Mouse (Mus musculus) gonadal fat pad, adult 2 months (tissue): ENCODE measurements around the gene Nr2c1. TPM values are rescaled to one million over a fixed set of nuclear protein-coding genes. Genes with fewer than 3 reads are reported as not detected.

ENCODE experiments used
- DNase-seq: peaks from one replicate; pipeline ENCODE4 v3.0.0-alpha.2; 2012; ENCODE audit warnings: low read depth
- polyA plus RNA-seq: library from polyadenylated mRNA; depleted of rRNA; stranded (reverse); fragments of >200 nt; gene quantifications from 2 replicates; pipeline ENCODE4 v1.2.3, GENCODE M21; 2012

Gene Nr2c1
- polyA plus RNA-seq, 1 experiment, result 6.2 TPM

DNA sequence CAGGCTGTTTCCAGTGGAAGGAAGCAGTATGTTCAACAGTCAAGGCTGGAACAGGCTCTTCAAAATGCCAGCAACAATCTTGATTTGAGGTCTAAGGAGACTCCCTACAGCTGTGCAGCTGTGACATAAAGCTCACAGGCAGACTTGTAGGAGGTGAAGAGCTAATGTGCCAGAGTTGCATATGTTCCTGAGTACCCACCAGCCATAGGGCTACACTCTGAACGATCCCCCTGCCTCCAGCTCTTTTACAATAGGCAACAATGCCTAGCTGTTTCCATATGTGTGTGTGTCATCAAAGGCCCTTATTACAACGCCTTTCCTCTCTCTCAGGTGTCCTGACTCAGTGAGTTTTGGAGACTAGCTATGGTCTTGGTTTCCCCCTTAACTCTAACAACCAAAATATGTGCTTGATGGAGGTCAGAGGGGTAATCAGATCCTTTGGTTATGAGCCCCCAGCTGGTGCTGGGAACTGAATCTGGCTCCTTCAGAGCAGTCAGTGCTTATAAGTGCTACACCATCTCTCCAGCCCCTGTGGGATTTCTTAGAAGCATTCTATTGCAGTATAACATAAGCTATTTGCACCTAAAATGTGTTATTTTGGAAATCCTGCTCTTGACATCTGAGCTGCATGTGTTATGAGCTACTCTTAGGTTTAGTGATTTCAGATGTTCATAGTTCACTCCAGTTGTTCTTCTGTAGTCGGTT is 7.4 kb upstream of the Nr2c1 start:
- DNase-seq, result no peak

DNA sequence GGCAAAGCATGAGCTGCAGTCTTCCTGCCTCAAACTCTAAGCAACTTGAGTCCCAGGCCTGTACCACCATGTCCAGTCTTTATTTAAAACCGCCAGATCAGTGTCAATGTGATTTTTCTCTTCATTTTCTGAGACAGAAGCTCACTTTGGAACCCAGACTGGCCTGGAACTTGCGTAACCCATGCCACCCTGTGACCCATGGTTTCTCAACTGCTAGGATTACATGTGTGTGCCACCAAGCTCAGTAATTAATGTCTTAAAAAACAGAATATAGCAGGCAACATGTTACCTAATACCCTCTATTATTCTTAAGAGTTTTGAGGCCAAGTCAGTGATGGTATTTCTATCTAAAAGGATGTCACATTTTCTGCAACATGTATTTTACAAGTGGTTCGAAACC is 5.4 kb upstream of the Nr2c1 start:
- no peak for DNase-seq

DNA sequence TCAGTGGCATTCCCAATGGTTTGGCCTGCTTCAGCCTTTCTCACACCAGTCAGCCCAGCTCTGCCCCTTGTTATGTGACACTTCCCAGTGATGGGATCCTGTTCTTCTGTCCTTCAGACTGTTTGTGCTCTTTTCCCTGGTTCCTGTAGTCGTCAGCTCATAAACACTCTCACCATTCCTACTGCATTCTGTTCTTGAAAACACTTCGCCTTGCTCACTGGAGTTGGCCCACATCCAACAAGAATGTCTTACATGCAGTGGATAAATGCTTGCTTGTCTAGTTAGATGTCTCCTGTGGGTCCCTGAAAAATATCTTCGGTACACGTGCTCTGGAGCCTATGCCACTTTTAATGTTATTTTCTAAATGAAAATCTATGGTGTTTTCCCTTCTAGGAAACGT is 3.2 kb upstream of the Nr2c1 start:
- DNase-seq, result no peak

DNA sequence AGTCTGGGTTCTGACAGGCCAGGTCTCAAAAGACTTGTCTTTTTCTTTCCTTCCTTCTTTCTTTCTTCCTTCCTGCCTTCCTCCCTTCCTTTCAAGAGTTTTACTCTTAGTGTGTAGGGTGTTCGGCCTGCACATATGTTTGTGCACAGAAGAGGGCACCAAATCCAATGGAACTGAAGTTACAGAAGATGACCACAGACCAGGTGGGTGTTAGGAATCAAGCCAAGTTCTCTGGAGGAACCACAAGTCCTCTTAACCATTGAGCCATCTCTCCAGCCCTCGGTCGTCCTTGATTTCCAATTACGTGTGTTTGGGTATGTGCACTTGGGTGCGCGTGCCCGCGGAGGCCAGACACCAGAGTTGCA is 450 bp upstream of the Nr2c1 start:
- no peak for DNase-seq

DNA sequence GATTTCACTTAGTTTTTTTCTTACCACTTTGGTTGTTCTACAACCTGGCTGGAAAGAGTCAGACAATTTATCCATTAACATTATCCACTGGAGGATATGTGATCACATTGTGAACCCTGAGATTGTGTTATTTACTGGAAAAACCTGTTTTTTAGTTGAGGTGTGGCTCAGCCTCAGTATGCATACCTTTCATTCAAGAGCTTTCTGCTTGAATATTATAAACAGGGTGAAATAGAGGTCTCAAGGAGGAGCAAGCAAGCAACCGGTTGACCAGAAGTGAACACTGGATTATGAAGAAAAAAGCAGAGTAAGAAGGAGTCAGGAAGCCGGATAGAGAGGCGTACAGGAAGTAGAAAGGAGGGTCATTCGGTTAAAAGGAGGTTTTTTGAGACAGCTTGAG is 3.7 kb downstream of the Nr2c1 start:
- no peak for DNase-seq

DNA sequence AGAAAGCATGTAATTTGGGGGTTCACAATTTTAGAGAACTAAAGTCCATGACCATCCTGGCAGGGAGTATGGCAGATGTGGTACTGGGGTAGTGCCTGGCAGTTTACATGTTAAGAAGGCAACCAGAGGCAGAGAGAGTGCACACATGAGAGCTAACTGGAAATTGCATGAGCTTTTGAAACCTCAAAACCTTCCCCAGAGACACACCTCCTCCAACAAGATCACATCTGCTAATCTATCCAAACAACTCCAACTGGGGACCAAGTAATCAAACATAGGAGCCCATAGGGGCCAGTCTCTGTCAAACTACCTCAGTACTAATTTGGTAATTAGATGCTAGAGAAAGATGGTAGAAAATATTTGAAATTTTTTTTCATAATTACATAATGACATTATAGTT is 6.0 kb downstream of the Nr2c1 start:
- no peak for DNase-seq

DNA sequence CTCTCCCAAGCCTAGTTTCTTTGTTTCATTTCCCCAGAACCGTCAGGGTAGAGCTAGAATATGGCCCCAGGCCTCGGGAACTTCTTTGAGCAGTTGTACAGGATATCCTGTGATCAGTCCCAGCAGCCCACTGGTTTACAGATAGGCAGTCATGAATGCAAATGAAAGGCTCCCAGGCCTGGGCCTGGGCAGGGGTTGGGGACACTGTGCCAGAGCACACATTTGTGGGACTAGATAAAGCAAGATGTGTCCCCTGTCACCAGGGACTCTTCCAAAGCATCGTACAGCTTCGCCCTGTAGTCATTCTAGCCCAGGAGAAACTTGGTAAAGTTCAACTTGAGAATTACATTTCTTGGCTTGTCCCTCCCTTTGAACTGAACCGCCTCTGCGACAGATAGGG is 11.1 kb downstream of the Nr2c1 start:
- no peak for DNase-seq

DNA sequence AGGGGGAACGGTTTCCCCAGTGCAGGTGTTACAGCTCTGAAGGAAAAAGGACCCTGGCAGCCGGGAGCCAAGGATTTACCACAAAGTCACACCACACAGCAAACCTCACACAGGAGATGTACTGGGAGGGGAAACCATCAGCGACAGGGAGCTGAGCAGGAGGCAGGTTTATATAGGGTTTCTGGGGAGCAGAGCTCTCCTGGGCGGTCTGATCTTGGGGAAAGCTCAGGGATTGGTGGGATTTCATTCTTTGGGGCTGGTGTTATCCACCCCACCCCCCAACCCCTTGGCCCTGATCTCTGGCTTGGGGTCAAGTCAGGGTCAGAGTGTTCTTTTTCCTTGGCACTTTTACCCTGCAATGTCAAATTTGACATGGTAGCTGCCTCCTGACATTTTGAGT is 11.6 kb downstream of the Nr2c1 start:
- no peak for DNase-seq

DNA sequence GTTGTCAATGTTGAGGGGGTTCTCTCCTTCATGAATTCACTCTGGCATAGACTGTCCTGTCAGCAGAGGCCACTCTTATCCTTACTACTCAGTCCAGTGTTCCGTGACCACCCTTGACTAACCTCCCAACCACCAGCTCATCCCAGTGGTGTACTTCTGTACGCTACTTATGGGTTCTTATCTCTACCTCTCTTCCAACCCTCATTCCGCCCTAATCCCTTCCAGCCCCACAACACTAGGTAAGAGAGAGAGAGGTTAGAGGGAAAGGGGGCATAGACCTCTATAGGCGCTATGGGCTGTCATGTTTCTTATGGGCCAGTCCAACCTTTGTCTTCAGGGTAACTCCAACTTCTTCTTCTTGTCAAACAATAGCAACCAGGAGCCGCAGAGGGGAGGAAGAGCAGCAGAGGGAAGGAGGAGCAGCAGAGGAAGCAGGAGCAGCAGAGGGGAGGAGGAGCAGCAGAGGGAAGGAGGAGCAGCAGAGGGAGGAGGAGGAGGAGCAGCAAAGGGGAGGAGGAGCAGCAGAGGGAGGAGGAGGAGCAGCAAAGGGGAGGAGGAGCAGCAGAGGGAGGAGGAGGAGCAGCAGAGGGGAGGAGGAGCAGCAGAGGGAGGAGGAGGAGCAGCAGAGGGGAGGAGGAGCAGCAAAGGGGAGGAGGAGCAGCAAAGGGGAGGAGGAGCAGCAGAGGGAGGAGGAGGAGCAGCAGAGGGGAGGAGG is 13.4 kb downstream of the Nr2c1 start:
- DNase-seq, result no peak

DNA sequence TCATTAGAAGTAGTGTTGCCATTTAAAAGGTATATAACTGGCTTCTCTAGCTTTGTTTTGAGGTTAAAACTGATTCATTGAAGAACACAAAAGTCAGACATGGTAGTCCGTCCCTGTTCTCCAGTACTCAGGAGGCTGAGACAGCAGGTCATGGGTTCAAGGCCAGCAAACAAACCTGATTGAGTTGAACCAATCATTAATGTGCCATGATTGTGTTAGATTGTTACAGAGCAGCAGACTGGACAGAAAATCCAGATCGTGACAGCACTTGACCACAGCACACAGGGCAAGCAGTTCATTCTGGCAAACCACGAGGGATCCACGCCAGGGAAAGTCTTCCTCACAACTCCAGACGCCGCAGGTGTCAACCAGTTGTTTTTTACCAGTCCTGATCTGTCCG is 14.2 kb downstream of the Nr2c1 start:
- DNase-seq, result no peak

DNA sequence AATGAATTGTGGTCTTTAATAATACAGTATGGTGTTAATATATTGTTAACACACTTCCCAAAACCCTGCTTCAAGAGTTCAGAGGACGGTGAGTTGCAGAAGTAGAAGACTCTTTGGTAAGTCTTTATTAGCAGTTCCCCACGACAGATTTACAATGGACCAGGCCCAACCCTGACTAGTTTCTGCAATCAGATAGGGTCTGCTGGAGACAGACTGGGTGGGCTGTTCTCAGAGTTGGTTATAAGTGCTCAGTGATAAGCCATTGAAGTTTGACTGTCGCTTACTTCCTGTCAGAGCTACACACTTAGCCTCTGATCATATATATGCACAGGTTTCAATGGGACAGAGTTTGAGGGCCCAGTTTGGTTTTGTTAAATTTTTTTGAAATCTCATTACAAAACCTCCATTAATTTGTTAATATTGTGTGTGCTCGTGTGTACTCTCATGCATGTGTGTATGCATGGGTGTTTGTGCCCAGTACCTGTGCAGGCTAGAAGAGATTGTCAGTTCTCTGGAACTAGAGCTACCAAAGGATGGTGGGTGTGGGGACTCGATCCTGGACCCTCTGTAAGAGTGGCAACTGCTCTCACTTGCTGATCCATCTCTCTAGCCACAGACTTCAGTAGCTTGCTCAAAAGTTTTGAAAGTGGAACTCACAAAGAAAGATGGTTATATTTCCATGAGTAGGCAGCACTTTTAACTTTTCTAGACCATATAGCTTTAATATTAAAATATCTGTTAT is 16.5 kb downstream of the Nr2c1 start:
- DNase-seq, result no peak

DNA sequence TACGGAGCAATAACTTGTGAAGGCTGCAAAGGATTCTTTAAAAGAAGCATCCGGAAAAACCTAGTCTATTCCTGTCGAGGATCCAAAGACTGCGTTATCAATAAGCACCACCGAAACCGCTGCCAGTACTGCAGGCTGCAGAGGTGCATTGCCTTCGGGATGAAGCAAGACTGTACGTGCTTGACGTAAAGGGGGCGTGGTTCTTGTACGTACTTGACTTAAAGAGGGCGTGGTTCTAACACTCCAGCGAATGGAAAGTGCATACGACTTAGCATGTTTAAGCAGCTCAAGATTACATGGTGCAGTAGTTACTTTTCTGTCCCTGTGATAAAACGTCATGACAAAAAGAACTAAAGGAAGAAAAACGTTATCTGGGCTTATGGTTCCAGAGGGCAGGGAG is 17.6 kb downstream of the Nr2c1 start:
- DNase-seq, result no peak

DNA sequence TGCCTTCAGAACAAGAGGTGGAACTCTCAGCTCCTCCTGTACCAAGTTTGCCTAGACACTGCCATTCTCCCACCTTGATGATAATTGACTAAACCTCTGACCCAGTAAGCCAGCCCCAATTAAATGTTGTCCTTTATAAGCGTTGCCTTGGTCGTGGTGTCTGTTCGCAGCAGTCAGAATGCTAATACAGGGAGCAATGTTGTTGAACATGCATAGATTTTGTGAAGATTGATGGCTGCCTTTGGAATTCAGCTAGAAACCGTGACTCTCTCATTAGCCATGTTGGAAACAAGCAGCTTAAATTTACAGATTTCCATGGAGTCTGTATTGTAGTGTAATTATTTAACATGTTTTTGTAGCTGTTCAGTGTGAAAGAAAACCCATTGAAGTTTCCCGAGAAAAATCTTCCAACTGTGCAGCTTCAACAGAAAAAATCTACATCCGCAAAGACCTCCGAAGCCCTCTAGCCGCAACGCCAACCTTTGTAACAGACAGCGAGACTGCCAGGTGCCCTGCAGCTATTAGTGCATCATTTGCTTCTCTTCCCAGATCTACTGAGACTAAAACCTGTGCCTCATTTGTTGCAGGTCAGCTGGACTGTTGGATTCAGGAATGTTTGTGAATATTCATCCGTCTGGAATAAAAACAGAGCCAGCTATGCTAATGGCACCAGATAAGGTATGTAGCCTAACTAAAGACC is 19.4 kb downstream of the Nr2c1 start:
- DNase-seq, result no peak

DNA sequence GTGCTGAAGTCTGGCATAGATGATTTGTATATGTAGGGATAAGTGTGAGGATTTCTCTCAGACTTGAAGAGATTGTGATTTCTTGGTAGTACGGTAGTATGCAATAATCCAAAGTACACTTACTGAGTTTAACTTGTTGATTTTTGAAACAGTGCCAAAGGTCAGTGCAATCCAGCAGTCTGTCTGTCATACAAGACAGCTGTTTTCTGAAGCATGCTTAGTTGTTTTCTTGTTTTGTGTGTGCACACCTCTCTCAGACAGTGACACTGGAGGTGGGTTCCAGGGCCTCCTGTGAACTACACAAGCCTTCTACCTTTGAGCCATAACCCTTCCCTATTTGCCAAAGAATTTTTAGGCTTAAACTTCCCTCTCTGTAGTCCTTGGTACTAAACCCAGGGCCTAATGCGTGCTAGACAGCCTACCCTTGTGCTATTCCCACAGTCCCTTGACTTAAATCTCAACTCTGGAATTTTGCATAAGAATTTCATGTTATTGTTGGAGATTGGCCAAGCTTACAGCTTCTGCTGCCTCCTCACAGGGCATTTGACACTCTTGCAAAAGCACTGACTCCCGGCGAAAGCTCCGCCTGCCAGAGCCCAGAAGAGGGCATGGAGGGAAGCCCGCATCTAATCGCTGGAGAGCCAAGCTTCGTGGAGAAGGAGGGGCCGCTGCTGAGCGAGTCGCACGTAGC is 23.8 kb downstream of the Nr2c1 start:
- no peak for DNase-seq

DNA sequence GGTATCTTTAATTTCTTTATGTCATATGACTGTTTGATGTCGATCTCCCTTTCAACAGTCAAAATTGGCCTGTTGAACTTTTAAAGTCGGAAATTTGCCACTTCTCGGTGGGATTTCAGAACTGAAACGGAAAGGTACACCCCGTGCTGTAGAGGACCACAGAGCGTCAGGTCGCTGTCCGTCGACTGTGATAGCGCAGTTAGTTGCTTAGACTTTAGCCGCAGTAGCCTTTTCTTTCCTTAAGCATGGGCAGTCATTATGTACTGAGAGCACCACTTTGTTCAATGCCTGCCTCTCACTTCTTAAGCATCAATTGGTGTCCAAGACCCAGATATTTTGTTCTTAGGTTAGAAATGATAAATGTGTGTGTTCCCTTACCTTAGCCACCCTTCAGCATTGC is 24.3 kb downstream of the Nr2c1 start:
- DNase-seq, result no peak

DNA sequence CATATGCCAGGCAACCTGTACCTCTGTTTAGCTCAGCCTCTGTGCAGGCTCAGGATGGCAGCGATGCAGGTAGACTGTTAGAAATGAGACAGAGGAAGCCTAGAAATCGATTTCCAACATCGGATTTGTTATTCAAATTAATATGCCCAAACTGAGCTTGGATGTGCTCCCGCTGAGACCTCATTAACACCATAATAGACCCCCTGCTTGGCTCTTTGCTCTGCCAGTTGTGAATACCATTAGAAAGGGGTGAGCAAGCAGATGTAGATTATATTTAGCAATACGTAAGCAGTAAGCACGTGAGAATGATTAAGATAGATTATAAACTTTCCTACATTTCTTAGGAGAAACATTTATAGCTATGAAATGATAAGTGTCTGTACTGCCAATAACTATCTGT is 24.9 kb downstream of the Nr2c1 start:
- no peak for DNase-seq

DNA sequence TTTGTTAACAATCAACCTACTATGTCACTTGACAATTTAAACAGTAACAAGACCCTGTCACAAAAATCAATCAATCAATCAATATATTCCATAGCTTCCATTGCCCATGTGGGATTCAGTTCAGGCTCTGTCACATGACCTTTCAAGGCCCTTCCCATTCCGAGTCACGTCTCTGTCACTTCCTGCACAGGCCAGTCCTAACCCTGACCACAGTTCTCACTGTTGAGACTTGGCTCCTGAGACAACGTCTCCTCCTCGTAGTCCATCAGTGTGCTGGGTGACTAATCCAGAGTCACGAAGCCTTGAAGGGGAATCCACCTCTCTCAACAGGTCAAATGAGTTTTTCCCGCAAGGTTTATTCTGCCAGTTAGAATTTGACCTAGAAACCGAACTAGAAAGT is 26.8 kb downstream of the Nr2c1 start:
- no peak for DNase-seq

DNA sequence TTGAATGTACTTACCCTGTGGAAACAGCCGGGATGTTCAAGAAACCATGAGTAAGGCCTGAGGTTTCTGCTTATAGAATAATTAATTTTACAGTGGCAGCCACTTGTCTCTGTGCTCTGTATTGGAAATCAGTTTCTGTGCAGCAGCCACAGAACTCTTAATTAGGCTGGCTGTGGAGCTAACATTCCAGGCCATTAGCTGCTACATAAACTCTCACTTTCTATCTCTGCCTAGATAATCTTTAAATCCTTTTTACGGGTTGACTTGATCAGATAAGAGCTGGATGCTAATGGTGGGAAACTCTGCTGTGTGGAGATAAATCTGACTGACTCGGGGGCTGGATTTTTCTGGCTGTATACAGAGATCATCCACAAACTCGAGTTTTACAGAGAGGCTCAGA is 35.4 kb downstream of the Nr2c1 start:
- no peak for DNase-seq

DNA sequence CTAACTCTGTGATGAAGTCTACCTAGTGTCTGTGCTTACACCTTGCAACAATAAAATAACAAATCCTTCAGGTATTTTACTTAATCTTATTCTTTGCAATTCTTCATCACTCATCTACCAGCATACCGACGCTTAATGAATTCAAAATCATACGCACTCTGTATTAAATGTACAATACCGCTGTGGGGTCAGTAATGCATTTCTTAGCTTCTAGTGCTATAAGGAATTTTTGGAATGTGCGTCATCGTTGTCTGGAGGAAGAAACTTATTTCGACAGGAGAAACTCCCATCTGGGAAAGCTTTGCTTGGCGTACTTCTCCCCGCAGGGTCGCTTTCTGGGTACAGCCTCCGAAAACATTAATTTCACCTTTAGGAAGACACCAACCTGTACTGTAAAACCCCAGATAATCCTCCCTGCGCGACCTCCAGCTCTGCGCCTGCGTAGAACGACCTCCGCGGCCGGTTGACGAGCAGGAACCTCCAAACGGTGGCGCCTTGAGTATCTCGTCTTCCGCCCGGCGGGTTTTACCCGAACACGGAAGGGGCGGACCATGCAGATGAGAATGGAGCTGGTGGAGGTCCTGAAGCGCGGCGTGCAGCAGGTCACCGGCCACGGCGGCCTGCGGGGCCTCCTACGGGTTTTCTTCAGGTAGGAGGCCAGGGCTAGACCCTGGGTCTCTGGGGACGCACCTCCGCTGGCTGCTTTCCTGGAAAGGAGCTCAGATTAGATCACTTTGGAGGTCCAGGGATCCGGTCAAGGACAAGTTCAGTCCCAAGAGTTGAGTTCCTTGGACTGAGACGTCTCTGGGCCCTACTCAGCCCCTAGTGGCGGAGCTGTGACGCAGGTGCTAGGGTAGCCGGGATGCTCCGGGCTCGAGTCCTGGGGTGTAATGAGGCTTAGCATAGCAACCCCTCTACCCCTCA is 50.9 kb downstream of the Nr2c1 start, which contains the start of gene Ndufa12:
TSS of gene Ndufa12 (plus strand) at position 239 of the 924 bp plus-strand sequence.
- DNase-seq, result peak; percentile 64

DNA sequence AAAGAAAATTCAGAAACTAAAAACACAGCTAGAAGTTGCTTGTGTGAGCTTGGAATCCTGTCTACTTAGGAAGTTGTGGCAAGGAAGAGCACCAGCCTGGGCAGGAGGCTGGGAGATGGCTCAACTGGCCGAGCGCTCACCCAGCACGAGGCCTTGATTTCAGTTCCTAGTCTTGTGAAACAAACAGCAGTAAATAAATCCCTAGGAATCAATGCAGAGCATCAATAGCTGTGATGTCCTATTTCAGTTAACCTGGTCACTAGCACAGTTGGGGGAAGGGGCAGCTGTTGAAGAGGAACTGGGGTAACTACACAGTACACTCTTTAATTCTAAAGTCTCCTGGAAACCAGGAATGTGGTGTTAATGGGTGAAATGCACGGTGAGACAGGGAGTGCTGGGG is 57.1 kb downstream of the Nr2c1 start:
- no peak for DNase-seq
